Comparison of ENCODE assay signal across 17 mouse cellular contexts in genomic region chr11:113163941-113164340, GRCm38 (mm10).
A peak's percentile ranks its signal among the peaks of the same experiment; 100 is the strongest.
DNase-seq lines count a peak whose midpoint lies in the region; ATAC-seq and TF ChIP-seq lines count a peak whose summit lies in the region.
"Had no signal": no experiment of that assay in that cellular context is flagged by ENCODE, and none has a peak within 500 bp of the region (broad histone marks: within the 10 kb centered on the region; RNA-seq: fewer than 3 reads in every experiment).

No protein-coding gene starts in this region.

- H3K4me2 ChIP-seq in hindbrain, embryonic 14.5 days (replicated peaks), result no peak overlapping the region
- 0 out of 2 replicates have a peak overlapping the region, but pooled peaks have one; percentile 55 for H3K4me2 ChIP-seq in midbrain, embryonic 12.5 days (replicated peaks)
- no peak overlapping the region for H3K4me2 ChIP-seq in midbrain, postnatal 0 days (ENCODE audit: low read depth, low read length, poor library complexity, severe bottlenecking)
- 0 out of 2 replicates have a peak overlapping the region, but pooled peaks have one; percentile 60 for H3K4me2 ChIP-seq in limb, embryonic 12.5 days

- TF ChIP-seq CTCF in midbrain, postnatal 0 days (IDR thresholded peaks at IDR 0.05), result no peak

- peak overlapping the region; percentile 88 for H3K27ac ChIP-seq in hindbrain, embryonic 10.5 days
- no peak overlapping the region for H3K27ac ChIP-seq in hindbrain, embryonic 14.5 days
- peak overlapping the region; percentile 68; the same call in 1 of the 2 replicates for H3K27ac ChIP-seq in midbrain, embryonic 12.5 days (replicated peaks)
- H3K27ac ChIP-seq in midbrain, postnatal 0 days (ENCODE audit: low read depth, low read length), result no peak overlapping the region
- H3K27ac ChIP-seq in limb, embryonic 12.5 days, result no peak overlapping the region
- H3K27ac ChIP-seq: lung, embryonic 15.5 days had no signal

- H3K9me3 ChIP-seq in hindbrain, embryonic 10.5 days, result no peaks in the 10 kb centered on the region
- H3K9me3 ChIP-seq in hindbrain, embryonic 14.5 days (ENCODE audit: control insufficient read depth, low read length), result no peaks in the 10 kb centered on the region
- H3K9me3 ChIP-seq in midbrain, embryonic 12.5 days, result no peaks in the 10 kb centered on the region
- no peaks in the 10 kb centered on the region for H3K9me3 ChIP-seq in midbrain, postnatal 0 days (ENCODE audit: low read length)
- H3K9me3 ChIP-seq in limb, embryonic 12.5 days, result no peaks in the 10 kb centered on the region
- H3K9me3 ChIP-seq: lung, embryonic 15.5 days had no signal

- DNase-seq in hindbrain, embryonic 10.5 days (ENCODE audit: low spot score), result peak; percentile 80
- DNase-seq in hindbrain, embryonic 14.5 days (ENCODE audit: low spot score), result no peak
- DNase-seq in midbrain, postnatal 0 days (ENCODE audit: low spot score), result no peak
- DNase-seq in thymus, postnatal 14 days, result no peak
- DNase-seq: adrenal gland, adult 2 months; cerebellum, adult 11 months; heart, postnatal 36 days; kidney, postnatal 10 days; liver; right cerebral cortex, postnatal 4 days had no signal

- peak overlapping the region; percentile 42; the same call in 1 of the 2 replicates for H3K4me3 ChIP-seq in hindbrain, embryonic 10.5 days
- H3K4me3 ChIP-seq in hindbrain, embryonic 14.5 days (replicated peaks; ENCODE audit: low read length), result no peak overlapping the region
- H3K4me3 ChIP-seq in midbrain, embryonic 12.5 days, result no peak overlapping the region
- H3K4me3 ChIP-seq in midbrain, postnatal 0 days (ENCODE audit: low read depth, low read length), result no peak overlapping the region
- H3K4me3 ChIP-seq in limb, embryonic 12.5 days (replicated peaks), result no peak overlapping the region
- H3K4me3 ChIP-seq: erythroblast, embryonic 14.5 days; lung, embryonic 15.5 days had no signal

- WGBS in hindbrain, embryonic 10.5 days, result 12% methylated on average over 3 of the region's 3 CpGs
- 23% methylated on average over 3 of the region's 3 CpGs for WGBS in hindbrain, embryonic 14.5 days
- WGBS in midbrain, embryonic 12.5 days, result 11% methylated on average over 3 of the region's 3 CpGs
- 42% methylated on average over 3 of the region's 3 CpGs for WGBS in midbrain, postnatal 0 days
- WGBS in limb, embryonic 12.5 days, result 32% methylated on average over 3 of the region's 3 CpGs

- H3K36me3 ChIP-seq in hindbrain, embryonic 10.5 days, result no peaks in the 10 kb centered on the region
- H3K36me3 ChIP-seq in hindbrain, embryonic 14.5 days (replicated peaks; ENCODE audit: control insufficient read depth, insufficient read depth), result no peaks in the 10 kb centered on the region
- no peaks in the 10 kb centered on the region for H3K36me3 ChIP-seq in midbrain, embryonic 12.5 days
- no peaks in the 10 kb centered on the region for H3K36me3 ChIP-seq in midbrain, postnatal 0 days (ENCODE audit: insufficient read depth, low read length)
- H3K36me3 ChIP-seq in limb, embryonic 12.5 days, result peaks cover 13% of the 10 kb centered on the region; the same call in 1 of the 2 replicates
- H3K36me3 ChIP-seq: lung, embryonic 15.5 days had no signal

- no peak overlapping the region for H3K9ac ChIP-seq in hindbrain, embryonic 14.5 days
- H3K9ac ChIP-seq in midbrain, embryonic 12.5 days (replicated peaks), result no peak overlapping the region
- no peak overlapping the region for H3K9ac ChIP-seq in midbrain, postnatal 0 days (replicated peaks; ENCODE audit: low read length, poor library complexity, severe bottlenecking)
- no peak overlapping the region for H3K9ac ChIP-seq in limb, embryonic 12.5 days (replicated peaks)
- H3K9ac ChIP-seq: lung, embryonic 15.5 days had no signal

- H3K27me3 ChIP-seq in hindbrain, embryonic 10.5 days (ENCODE audit: insufficient read depth, poor library complexity, severe bottlenecking), result 0 out of 2 replicates have a peak, but pooled peaks cover 7% of the 10 kb centered on the region
- H3K27me3 ChIP-seq in hindbrain, embryonic 14.5 days (ENCODE audit: control insufficient read depth, insufficient read depth, low read length), result no peaks in the 10 kb centered on the region
- peaks cover 33% of the 10 kb centered on the region for H3K27me3 ChIP-seq in midbrain, embryonic 12.5 days
- H3K27me3 ChIP-seq in midbrain, postnatal 0 days (ENCODE audit: insufficient read depth, low read length), result no peaks in the 10 kb centered on the region
- peaks cover 9% of the 10 kb centered on the region for H3K27me3 ChIP-seq in limb, embryonic 12.5 days
- H3K27me3 ChIP-seq: lung, embryonic 15.5 days had no signal

- no peak for ATAC-seq in hindbrain, embryonic 14.5 days (ENCODE audit: low FRiP score)
- no peak for ATAC-seq in midbrain, embryonic 12.5 days (ENCODE audit: low FRiP score, low read depth)
- no peak for ATAC-seq in midbrain, postnatal 0 days (ENCODE audit: low FRiP score)
- ATAC-seq in limb, embryonic 12.5 days (ENCODE audit: insufficient number of reproducible peaks, insufficient read depth, low FRiP score, low TSS enrichment, low read depth), result no peak
- no peak for ATAC-seq in granulocyte monocyte progenitor cell, adult 5-6 weeks (replicated peaks; ENCODE audit: poor library complexity, severe bottlenecking)
- ATAC-seq: CD4-positive, CD25-positive, alpha-beta regulatory T cell, adult 4 months; intestine, embryonic 16.5 days had no signal

- peaks cover 87% of the 10 kb centered on the region for H3K4me1 ChIP-seq in hindbrain, embryonic 10.5 days (replicated peaks)
- peaks cover 31% of the 10 kb centered on the region for H3K4me1 ChIP-seq in hindbrain, embryonic 14.5 days (replicated peaks; ENCODE audit: control insufficient read depth, insufficient read depth, low read length)
- H3K4me1 ChIP-seq in midbrain, embryonic 12.5 days, result peaks cover 61% of the 10 kb centered on the region
- 0 out of 2 replicates have a peak, but pooled peaks cover 3% of the 10 kb centered on the region for H3K4me1 ChIP-seq in midbrain, postnatal 0 days (ENCODE audit: insufficient read depth, low read length)
- H3K4me1 ChIP-seq in limb, embryonic 12.5 days (replicated peaks), result peaks cover 58% of the 10 kb centered on the region

Comparison
In these comparisons a context has a peak if more than half of its experiments do, and no peak if none do; other contexts are left out.
1. H3K27ac ChIP-seq: peak in hindbrain, embryonic 10.5 days (single experiment) and midbrain, embryonic 12.5 days (single experiment); none in hindbrain, embryonic 14.5 days (single experiment), midbrain, postnatal 0 days (single experiment) and limb, embryonic 12.5 days (single experiment).
2. H3K4me2 ChIP-seq: peak in midbrain, embryonic 12.5 days (single experiment) and limb, embryonic 12.5 days (single experiment); none in hindbrain, embryonic 14.5 days (single experiment) and midbrain, postnatal 0 days (single experiment).